Mouse (Mus musculus): Measurements from ENCODE around the gene Dusp1. TPM values are rescaled to one million over a fixed set of nuclear protein-coding genes. Genes with fewer than 3 reads are reported as not detected.

Dusp1 gene
- polyA plus RNA-seq, 1 experiment from 2014 or later = 16.2 TPM

GRCm38 (mm10) chr17:26533871-26534372, 28.0 kb downstream of the Dusp1 start:
- Histone ChIP-seq H3K9me3 (ENCODE audit: control insufficient read depth, low read depth, low read length) (no peaks in the 10 kb centered on the region), H3K27me3 (ENCODE audit: control insufficient read depth, insufficient read depth, low read length) (no peaks in the 10 kb centered on the region), H3K4me1 (ENCODE audit: control insufficient read depth, insufficient read depth, low read length) (0 out of 2 replicates have a peak, but pooled peaks cover 3% of the 10 kb centered on the region), H3K4me2 (replicated peaks; ENCODE audit: low read depth, low read length) (no peak overlapping the region), H3K4me3 (ENCODE audit: low read depth, low read length) (no peak overlapping the region), H3K36me3 (ENCODE audit: control insufficient read depth, insufficient read depth, low read length) (no peaks in the 10 kb centered on the region), H3K9ac (replicated peaks; ENCODE audit: low read depth, low read length) (no peak overlapping the region), H3K27ac (ENCODE audit: low read length) (no peak overlapping the region)
- 65% methylated on average over 5 of the region's 5 CpGs for WGBS
- ATAC-seq (ENCODE audit: insufficient number of reproducible peaks, insufficient read depth, low FRiP score, low read depth) = no peak

DNA sequence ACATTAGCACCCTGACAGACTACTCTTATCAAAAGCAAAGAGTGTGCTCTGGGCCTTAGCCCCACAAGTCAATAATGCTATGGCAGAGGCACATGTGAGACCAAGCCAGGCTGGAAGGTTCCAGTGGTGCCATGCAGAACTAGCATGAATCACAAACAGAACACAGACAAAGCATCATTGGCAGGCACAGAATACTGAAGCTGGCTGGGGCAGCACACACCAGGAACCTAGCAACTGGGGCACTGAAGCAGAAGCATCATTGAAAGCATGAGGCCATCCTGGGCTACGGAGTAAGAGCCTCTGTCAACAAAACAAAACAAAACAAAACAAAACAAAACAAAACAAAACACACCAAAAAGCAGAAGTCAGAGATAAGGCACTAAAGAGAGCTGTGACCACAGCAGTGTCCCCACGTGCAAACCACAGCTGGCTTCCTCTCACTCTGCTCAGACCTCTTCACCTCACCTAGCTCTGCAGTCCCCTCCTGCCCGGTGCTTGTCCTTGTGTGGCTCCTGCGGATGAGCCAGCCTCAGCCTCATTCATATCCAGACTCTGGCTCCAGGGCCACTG, 29.4 kb downstream of the Dusp1 start:
- Histone ChIP-seq H3K4me1 (ENCODE audit: control insufficient read depth, insufficient read depth, low read length) (0 out of 2 replicates have a peak, but pooled peaks cover 3% of the 10 kb centered on the region), H3K36me3 (ENCODE audit: control insufficient read depth, insufficient read depth, low read length) (no peaks in the 10 kb centered on the region), H3K9me3 (ENCODE audit: control insufficient read depth, low read depth, low read length) (no peaks in the 10 kb centered on the region), H3K4me2 (replicated peaks; ENCODE audit: low read depth, low read length) (no peak overlapping the region), H3K4me3 (ENCODE audit: low read depth, low read length) (no peak overlapping the region), H3K9ac (replicated peaks; ENCODE audit: low read depth, low read length) (no peak overlapping the region), H3K27ac (ENCODE audit: low read length) (no peak overlapping the region), H3K27me3 (ENCODE audit: control insufficient read depth, insufficient read depth, low read length) (no peaks in the 10 kb centered on the region)
- ATAC-seq (ENCODE audit: insufficient number of reproducible peaks, insufficient read depth, low FRiP score, low read depth) = no peak
- WGBS = 63% methylated on average over 4 of the region's 4 CpGs

GRCm38 (mm10) chr17:26531395-26532027, 30.4 kb downstream of the Dusp1 start:
- no peak for ATAC-seq (ENCODE audit: insufficient number of reproducible peaks, insufficient read depth, low FRiP score, low read depth)
- H3K4me3 ChIP-seq (ENCODE audit: low read depth, low read length) = no peak overlapping the region
- WGBS = 89% methylated on average over 7 of the region's 7 CpGs
- no peaks in the 10 kb centered on the region for H3K36me3 ChIP-seq (ENCODE audit: control insufficient read depth, insufficient read depth, low read length)
- H3K27ac ChIP-seq (ENCODE audit: low read length) = no peak overlapping the region
- no peaks in the 10 kb centered on the region for H3K9me3 ChIP-seq (ENCODE audit: control insufficient read depth, low read depth, low read length)
- no peak overlapping the region for H3K9ac ChIP-seq (replicated peaks; ENCODE audit: low read depth, low read length)
- H3K4me2 ChIP-seq (replicated peaks; ENCODE audit: low read depth, low read length) = no peak overlapping the region
- H3K27me3 ChIP-seq (ENCODE audit: control insufficient read depth, insufficient read depth, low read length) = no peaks in the 10 kb centered on the region
- 0 out of 2 replicates have a peak, but pooled peaks cover 3% of the 10 kb centered on the region for H3K4me1 ChIP-seq (ENCODE audit: control insufficient read depth, insufficient read depth, low read length)

DNA sequence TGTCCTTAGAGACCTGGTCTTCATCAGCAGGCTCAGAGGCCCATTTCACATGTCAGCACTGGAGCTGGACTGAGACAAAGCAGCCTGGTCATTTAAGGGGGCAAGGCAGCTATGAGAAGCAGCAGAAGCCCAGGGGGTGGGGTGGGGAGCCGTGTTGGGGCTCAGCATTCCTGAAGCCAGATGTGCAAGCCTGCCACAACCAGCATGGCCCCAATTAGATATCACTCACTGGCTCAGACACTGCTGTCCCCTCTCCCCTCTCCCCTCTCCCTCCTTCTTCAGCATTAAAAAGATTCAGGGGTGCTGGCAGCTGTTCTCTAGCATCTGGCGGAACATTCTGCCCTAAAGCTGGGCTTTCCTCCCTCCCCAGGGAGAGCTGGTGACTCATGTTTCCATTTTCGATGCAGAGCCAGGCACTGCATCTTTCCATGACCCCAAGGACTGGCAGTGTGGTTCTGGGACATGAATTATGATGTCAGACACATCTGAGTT, 31.3 kb downstream of the Dusp1 start:
- Histone ChIP-seq H3K4me2 (replicated peaks; ENCODE audit: low read depth, low read length) (no peak overlapping the region), H3K27me3 (ENCODE audit: control insufficient read depth, insufficient read depth, low read length) (no peaks in the 10 kb centered on the region), H3K27ac (ENCODE audit: low read length) (no peak overlapping the region), H3K4me1 (ENCODE audit: control insufficient read depth, insufficient read depth, low read length) (0 out of 2 replicates have a peak, but pooled peaks cover 3% of the 10 kb centered on the region), H3K4me3 (ENCODE audit: low read depth, low read length) (no peak overlapping the region), H3K36me3 (ENCODE audit: control insufficient read depth, insufficient read depth, low read length) (no peaks in the 10 kb centered on the region), H3K9me3 (ENCODE audit: control insufficient read depth, low read depth, low read length) (no peaks in the 10 kb centered on the region), H3K9ac (replicated peaks; ENCODE audit: low read depth, low read length) (no peak overlapping the region)
- peak; percentile 54; the same call in 1 of the 2 replicates for ATAC-seq (ENCODE audit: insufficient number of reproducible peaks, insufficient read depth, low FRiP score, low read depth)
- 32% methylated on average over 3 of the region's 3 CpGs for WGBS

DNA sequence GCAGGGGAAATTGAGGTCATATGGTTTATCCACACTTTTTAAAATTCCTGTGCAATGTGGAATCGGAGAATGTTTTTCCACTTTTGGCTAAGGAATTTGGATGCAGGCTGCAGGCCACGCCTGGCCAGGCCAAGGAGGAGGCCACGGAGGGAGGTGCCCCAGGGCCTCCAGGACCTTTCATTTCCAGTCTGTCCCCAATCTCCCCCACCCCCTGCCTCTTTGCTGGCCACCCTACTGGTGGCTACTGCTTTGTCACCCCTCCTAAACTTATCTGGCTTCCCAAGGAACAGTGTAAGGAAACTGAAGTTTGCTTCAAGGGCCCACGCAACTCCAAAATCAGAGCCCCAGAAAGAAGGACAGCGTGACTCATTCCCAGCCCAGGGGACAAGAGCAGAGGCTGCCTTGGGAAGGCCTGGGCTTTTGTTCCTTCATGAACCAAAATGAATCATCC, 32.1 kb downstream of the Dusp1 start:
- Histone ChIP-seq H3K9ac (replicated peaks; ENCODE audit: low read depth, low read length) (no peak overlapping the region), H3K9me3 (ENCODE audit: control insufficient read depth, low read depth, low read length) (no peaks in the 10 kb centered on the region), H3K4me3 (ENCODE audit: low read depth, low read length) (no peak overlapping the region), H3K27ac (ENCODE audit: low read length) (no peak overlapping the region), H3K4me1 (ENCODE audit: control insufficient read depth, insufficient read depth, low read length) (0 out of 2 replicates have a peak, but pooled peaks cover 3% of the 10 kb centered on the region), H3K27me3 (ENCODE audit: control insufficient read depth, insufficient read depth, low read length) (no peaks in the 10 kb centered on the region), H3K4me2 (replicated peaks; ENCODE audit: low read depth, low read length) (no peak overlapping the region), H3K36me3 (ENCODE audit: control insufficient read depth, insufficient read depth, low read length) (no peaks in the 10 kb centered on the region)
- WGBS = 83% methylated on average over 5 of the region's 5 CpGs
- ATAC-seq (ENCODE audit: insufficient number of reproducible peaks, insufficient read depth, low FRiP score, low read depth) = no peak

- no peaks in the 10 kb centered on the region for H3K27me3 ChIP-seq (ENCODE audit: control insufficient read depth, insufficient read depth, low read length)
- no peaks in the 10 kb centered on the region for H3K36me3 ChIP-seq (ENCODE audit: control insufficient read depth, insufficient read depth, low read length)
- 93% methylated on average over 6 of the region's 6 CpGs for WGBS
- 0 out of 2 replicates have a peak, but pooled peaks cover under 1% of the 10 kb centered on the region for H3K4me1 ChIP-seq (ENCODE audit: control insufficient read depth, insufficient read depth, low read length)
- no peak for ATAC-seq (ENCODE audit: insufficient number of reproducible peaks, insufficient read depth, low FRiP score, low read depth)
- H3K27ac ChIP-seq (ENCODE audit: low read length) = no peak overlapping the region
- H3K9ac ChIP-seq (replicated peaks; ENCODE audit: low read depth, low read length) = no peak overlapping the region
- H3K4me2 ChIP-seq (replicated peaks; ENCODE audit: low read depth, low read length) = no peak overlapping the region
- no peak overlapping the region for H3K4me3 ChIP-seq (ENCODE audit: low read depth, low read length)
- no peaks in the 10 kb centered on the region for H3K9me3 ChIP-seq (ENCODE audit: control insufficient read depth, low read depth, low read length)
Observed at GRCm38 (mm10) chr17:26528751-26529150, 33.2 kb downstream of the Dusp1 start.

DNA sequence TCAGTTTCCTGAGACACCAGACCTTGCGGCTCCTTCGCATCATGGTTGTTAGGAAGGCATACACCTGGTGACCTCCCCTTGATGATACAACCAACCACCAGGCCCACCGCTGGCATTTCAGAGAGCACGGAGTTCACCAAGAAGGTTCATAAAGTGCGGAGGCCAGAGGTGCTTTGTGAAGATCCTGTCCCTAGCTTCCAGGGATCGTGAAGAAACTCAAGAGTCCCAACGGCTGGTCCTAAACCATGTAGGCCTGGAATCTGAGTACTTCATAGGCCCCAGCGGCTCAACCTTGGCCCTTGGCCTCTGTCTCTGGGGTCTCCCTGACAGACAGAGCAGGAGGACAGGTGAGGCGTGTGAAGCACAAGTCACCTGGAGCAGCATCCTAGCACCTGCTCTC, 34.6 kb downstream of the Dusp1 start:
- Histone ChIP-seq H3K9me3 (ENCODE audit: control insufficient read depth, low read depth, low read length) (no peaks in the 10 kb centered on the region), H3K9ac (replicated peaks; ENCODE audit: low read depth, low read length) (no peak overlapping the region), H3K4me2 (replicated peaks; ENCODE audit: low read depth, low read length) (no peak overlapping the region), H3K4me1 (ENCODE audit: control insufficient read depth, insufficient read depth, low read length) (no peaks in the 10 kb centered on the region), H3K36me3 (ENCODE audit: control insufficient read depth, insufficient read depth, low read length) (no peaks in the 10 kb centered on the region), H3K27me3 (ENCODE audit: control insufficient read depth, insufficient read depth, low read length) (no peaks in the 10 kb centered on the region), H3K27ac (ENCODE audit: low read length) (no peak overlapping the region), H3K4me3 (ENCODE audit: low read depth, low read length) (no peak overlapping the region)
- ATAC-seq (ENCODE audit: insufficient number of reproducible peaks, insufficient read depth, low FRiP score, low read depth) = no peak
- WGBS = 91% methylated on average over 9 of the region's 9 CpGs

DNA sequence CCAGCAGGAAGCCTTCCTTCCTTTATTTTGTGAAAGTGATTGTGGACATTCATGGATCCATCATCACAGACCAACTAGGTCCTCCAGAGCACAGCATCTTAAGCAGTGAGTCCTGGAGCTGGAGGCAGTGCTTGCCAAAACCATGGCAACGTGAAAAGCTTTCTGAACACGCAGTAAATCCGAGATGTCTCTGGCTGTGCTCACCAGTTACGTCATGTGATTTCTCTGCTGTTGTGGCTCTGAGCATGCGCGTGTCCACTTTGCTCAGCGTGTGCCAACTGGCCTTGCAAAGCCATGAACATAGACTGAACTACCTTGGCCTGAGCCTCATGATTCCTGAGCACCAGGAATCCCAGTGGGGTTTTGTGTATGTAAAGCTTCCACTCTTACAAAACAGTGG, 36.6 kb downstream of the Dusp1 start:
- Histone ChIP-seq H3K36me3 (ENCODE audit: control insufficient read depth, insufficient read depth, low read length) (no peaks in the 10 kb centered on the region), H3K27ac (ENCODE audit: low read length) (no peak overlapping the region), H3K4me2 (replicated peaks; ENCODE audit: low read depth, low read length) (no peak overlapping the region), H3K4me1 (ENCODE audit: control insufficient read depth, insufficient read depth, low read length) (no peaks in the 10 kb centered on the region), H3K9ac (replicated peaks; ENCODE audit: low read depth, low read length) (no peak overlapping the region), H3K4me3 (ENCODE audit: low read depth, low read length) (no peak overlapping the region), H3K9me3 (ENCODE audit: control insufficient read depth, low read depth, low read length) (no peaks in the 10 kb centered on the region), H3K27me3 (ENCODE audit: control insufficient read depth, insufficient read depth, low read length) (no peaks in the 10 kb centered on the region)
- 76% methylated on average over 7 of the region's 7 CpGs for WGBS
- no peak for ATAC-seq (ENCODE audit: insufficient number of reproducible peaks, insufficient read depth, low FRiP score, low read depth)

Data from stomach, embryonic 14.5 days (tissue).